Mouse (Mus musculus) heart, embryonic 10.5 days (tissue): ENCODE results near the gene Spdya. TPM values are rescaled to one million over a fixed set of nuclear protein-coding genes. Genes with fewer than 3 reads are reported as not detected.
"Not testable (repeated sequence)": the region's sequence is repeated elsewhere in the genome, so short reads cannot be mapped to it uniquely, and the experiment has no call there.

ENCODE experiments used
- DNase-seq: peaks from one replicate; pipeline ENCODE4 v3.0.0-alpha.2; 2017; ENCODE audit warnings: low spot score
- H3K27ac ChIP-seq: fragments of 300-500 bp; sonication (generic); 2 replicates; pipeline ENCODE4 v1.5.1; 2016; ENCODE audit warnings: mild to moderate bottlenecking
- H3K27me3 ChIP-seq: fragments of 300-500 bp; sonication (generic); 2 replicates; pipeline ENCODE4 v1.6.1; 2016; ENCODE audit warnings: mild to moderate bottlenecking; ENCODE audit not compliant: poor library complexity, insufficient read depth, severe bottlenecking
- H3K36me3 ChIP-seq: fragments of 300-500 bp; sonication (generic); 2 replicates; pipeline ENCODE4 v1.6.1; 2016; ENCODE audit warnings: mild to moderate bottlenecking, moderate library complexity
- H3K4me1 ChIP-seq: fragments of 300-500 bp; sonication (generic); 2 replicates; pipeline ENCODE4 v1.6.1; 2016; ENCODE audit warnings: mild to moderate bottlenecking
- H3K4me3 ChIP-seq: fragments of 300-500 bp; sonication (generic); 2 replicates; pipeline ENCODE4 v1.5.1; 2016; ENCODE audit warnings: mild to moderate bottlenecking, moderate library complexity
- H3K9me3 ChIP-seq: fragments of 300-500 bp; sonication (generic); 2 replicates; pipeline ENCODE4 v1.6.1; 2016; ENCODE audit warnings: mild to moderate bottlenecking, moderate library complexity
- WGBS: fragments of 180-500 bp; shearing (Covaris S2); methylation state at CpG from one replicate; pipeline ENCODE4 v1.1.7; 2016; 5-methylcytosine and 5-hydroxymethylcytosine counted together
- polyA plus RNA-seq: library from polyadenylated mRNA; unstranded; fragments of >200 nt; fragmentation: Nextera tagmentation; extraction: Ambion mirVana; gene quantifications from 2 replicates; pipeline ENCODE4 v1.2.1, GENCODE M21; 2016

Gene Spdya
- polyA plus RNA-seq, 1 experiment from 2014 or later = 0.57 TPM

DNA sequence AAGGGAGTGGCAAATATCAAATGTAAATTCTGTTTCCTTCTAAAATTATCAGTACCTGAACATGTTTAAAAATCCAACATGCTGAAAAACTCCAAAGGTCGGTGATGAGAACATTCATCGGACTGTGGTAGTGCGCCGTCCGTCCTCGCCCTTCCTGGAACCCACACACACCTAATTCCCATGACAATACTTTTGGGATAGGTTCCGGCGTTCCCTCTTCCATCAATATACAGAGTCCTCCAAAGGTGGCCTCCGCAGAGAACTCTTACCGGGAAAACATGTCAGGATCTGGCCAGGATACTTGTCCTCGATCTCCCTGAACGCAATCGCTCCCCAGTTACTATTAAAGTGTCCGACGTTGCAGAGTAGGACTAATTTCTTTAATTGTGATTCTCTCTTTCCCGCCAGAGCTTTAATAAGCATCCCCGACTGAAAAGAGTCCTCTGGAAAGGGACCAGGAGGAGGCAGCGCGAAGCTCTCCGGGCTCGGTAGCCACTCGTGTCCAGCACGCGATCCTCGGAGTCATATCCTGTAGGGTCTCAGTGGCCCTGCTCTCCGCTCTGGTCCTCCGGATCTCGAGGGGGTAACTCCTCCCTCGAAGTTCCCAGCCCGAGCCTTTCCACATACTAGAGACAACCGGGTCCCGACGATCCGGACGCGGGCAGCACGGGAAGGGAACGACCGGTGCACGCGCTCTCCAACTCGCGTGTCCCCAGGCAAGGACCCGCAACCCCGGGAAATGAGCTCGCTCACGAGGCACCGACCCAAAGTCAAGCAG is 46.2 kb downstream of the Spdya start:
- peak overlapping the region; percentile 86 for H3K4me3 ChIP-seq
- H3K4me1 ChIP-seq = peaks cover 15% of the 10 kb centered on the region
- H3K27me3 ChIP-seq = 0 out of 2 replicates have a peak, but pooled peaks cover 4% of the 10 kb centered on the region
- H3K27ac ChIP-seq = peak overlapping the region; percentile 92
- under 1% methylated on average over 48 of the region's 48 CpGs for WGBS
- DNase-seq = no peak
- H3K9me3 ChIP-seq = no peaks in the 10 kb centered on the region
- peaks cover 2% of the 10 kb centered on the region; the same call in 1 of the 2 replicates for H3K36me3 ChIP-seq

DNA sequence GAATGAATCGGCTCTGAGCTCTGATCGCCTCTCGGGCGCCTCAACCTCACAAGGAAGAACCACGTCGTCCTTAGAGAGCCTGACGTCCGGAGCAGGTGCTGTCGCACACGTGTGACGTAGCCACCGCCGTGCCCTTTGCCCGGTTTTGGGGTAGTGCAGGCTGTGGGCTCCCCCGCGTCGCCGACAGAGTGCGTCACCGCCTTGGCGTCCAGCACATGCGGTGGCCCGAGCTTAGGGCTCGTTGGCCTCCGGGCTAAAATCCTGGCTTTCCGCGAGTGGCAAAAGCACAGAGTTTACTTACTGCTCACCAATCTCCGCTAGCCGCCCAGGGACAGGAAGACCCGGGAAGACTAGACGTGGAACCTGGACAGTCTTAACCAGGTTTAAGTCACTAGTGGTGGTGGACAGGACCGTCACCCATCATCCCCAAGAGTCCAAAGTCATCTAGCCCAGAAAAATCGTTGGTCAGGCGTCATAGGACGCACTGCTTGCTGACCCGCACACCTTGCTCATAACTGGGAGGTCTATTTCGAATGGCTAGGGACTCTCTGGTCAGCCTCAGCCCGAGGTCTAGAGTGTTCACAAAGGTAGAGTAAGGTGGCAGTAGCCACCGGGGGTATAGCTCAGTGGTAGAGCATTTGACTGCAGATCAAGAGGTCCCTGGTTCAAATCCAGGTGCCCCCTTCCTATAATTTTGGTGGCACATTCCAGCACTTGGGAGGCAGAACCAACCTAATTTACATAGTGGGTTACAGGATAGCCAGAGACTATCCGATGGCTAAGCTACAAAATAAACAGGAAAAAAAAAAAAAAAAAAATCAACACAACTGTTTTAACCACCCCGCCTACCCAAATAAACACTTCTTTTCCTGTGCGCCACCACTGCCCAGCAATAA is 47.0 kb downstream of the Spdya start:
- Histone ChIP-seq H3K27me3 (0 out of 2 replicates have a peak, but pooled peaks cover 4% of the 10 kb centered on the region), H3K36me3 (no peaks in the 10 kb centered on the region), H3K4me1 (peaks cover 15% of the 10 kb centered on the region), H3K27ac (peak overlapping the region; percentile 92), H3K9me3 (no peaks in the 10 kb centered on the region), H3K4me3 (peak overlapping the region; percentile 86)
- WGBS = 6% methylated on average over 42 of the region's 42 CpGs
- DNase-seq = peak; percentile 97

DNA sequence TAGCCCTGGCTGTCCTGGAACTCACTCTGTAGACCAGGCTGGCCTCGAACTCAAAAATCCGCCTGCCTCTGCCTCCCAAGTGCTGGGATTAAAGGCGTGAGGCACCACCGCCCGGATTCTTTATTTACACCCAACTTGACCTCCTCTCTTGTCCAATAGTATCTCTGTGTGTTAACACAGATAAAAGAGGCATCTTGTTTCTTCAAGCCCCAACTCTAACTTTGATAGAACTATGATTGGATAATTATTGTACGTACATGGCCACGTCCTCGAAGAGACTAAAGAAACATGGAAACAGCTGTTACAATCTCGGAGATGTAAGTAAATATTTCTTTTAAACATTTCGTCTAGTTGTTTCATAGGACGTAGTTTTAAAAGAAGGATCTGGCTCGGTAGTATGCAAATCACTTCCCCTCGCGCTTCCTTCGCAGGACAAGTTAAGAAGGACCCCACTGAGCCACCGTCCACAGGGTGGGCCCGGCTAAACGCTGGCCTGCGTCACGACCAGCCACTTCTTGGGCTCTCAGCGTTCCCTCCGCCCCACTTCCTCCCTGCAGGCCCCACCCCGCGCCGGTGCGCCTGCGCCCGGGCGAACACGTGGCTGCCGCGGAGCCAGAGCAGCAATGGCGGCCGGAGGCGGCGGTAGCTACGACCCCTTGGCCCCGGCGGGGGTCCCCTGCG is 63.9 kb downstream of the Spdya start, which contains the start of gene Wdr43:
TSS of gene Wdr43 (plus strand) at position 258 of the 681 bp plus-strand sequence.
- 4% methylated on average over 40 of the region's 40 CpGs for WGBS
- H3K4me1 ChIP-seq = peaks cover 13% of the 10 kb centered on the region; the same call in 1 of the 2 replicates

DNA sequence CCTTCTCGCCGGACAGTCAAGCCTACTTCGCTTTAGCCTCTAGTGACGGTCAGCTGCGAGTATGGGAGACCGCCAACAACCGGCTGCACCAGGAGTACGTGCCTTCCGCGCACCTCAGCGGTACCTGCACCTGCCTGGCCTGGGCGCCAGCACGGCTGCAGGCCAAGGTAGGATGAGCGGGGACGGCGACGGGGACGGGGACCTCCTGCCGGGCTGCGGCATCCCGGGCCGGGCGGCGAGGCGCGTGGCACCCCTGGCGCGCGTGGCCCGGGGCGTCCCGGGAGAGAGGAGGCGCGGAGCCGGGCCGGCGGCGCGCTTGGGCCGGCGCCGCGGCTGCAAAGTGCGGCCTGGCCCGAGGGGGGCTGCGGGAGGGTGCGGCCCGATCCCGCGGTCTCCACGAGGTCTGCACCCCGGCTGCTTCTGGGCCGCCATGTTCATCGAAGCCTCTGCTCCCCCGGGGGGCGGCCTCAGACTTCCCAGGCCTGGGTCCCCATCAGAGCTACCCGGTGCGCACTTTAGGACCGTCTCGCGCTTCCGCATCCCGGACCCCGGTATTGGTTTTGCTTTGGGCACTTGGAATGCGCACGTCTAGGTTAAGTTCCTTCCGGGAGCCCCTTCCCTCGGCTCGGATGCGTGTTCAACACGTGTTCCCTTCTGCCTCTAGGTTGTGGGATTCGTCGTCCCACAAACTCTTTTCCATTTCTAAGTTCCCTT is 64.6 kb downstream of the Spdya start:
- Histone ChIP-seq H3K4me1 (peaks cover 13% of the 10 kb centered on the region; the same call in 1 of the 2 replicates), H3K36me3 (peaks cover 20% of the 10 kb centered on the region; the same call in 1 of the 2 replicates), H3K4me3 (peak overlapping the region; percentile 100), H3K27me3 (no peaks in the 10 kb centered on the region), H3K9me3 (no peaks in the 10 kb centered on the region), H3K27ac (peak overlapping the region; percentile 97)
- DNase-seq = peak; percentile 82
- WGBS = under 1% methylated on average over 71 of the region's 73 CpGs

More for the DNA sequence above, 63.9 kb downstream of the Spdya start, which contains the start of gene Wdr43:
- no peaks in the 10 kb centered on the region for H3K27me3 ChIP-seq
- peak within 1 kb of the TSS; percentile 97 for H3K27ac ChIP-seq
- DNase-seq = peak; percentile 98
- no peaks in the 10 kb centered on the region for H3K9me3 ChIP-seq
- peaks cover 20% of the 10 kb centered on the region; the same call in 1 of the 2 replicates for H3K36me3 ChIP-seq
- peak within 1 kb of the TSS; percentile 100 for H3K4me3 ChIP-seq

DNA sequence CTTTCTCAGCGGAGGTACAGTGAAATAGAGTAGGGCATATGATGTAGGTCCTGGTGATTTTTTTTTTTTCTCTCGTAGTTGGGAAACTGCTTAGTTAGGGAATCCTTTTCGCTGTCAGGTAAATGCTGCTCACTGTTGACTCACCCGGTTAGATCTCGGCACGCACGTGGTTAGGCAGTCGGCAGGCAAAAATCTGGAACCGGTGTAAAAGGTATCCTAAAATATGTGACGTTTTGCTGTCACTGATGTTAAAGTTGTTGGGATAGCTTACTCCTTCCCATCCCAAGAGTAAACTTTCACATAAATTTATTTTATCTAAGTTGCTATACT is 65.1 kb downstream of the Spdya start:
- DNase-seq = no peak
- under 1% methylated on average over 10 of the region's 10 CpGs for WGBS
- peak overlapping the region; percentile 97 for H3K27ac ChIP-seq
- H3K4me3 ChIP-seq = peak overlapping the region; percentile 100
- no peaks in the 10 kb centered on the region for H3K27me3 ChIP-seq
- peaks cover 13% of the 10 kb centered on the region; the same call in 1 of the 2 replicates for H3K4me1 ChIP-seq
- H3K9me3 ChIP-seq = no peaks in the 10 kb centered on the region
- H3K36me3 ChIP-seq = peaks cover 20% of the 10 kb centered on the region; the same call in 1 of the 2 replicates

DNA sequence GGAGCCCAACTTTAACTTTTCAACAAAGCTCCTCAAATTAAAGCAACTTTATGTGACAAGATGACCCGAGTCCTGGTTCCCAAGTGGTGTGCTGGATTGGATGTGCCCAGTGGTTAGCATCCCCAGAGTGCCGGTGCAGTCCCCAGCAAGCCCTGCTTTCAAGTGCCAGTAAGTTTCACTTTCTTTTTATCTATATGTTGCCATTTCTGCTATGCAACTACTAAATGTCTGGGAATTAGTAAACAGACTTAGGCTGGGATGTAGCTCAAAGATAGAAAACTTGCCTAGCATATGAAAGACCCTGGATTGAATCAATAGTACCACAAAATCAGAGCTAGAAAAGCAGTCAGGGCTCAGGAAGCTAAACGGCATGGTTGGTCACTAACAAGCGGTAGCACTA is 66.1 kb downstream of the Spdya start:
- H3K27ac ChIP-seq = no peak overlapping the region
- WGBS = 64% methylated on average over 4 of the region's 4 CpGs
- no peak for DNase-seq
- peaks cover 20% of the 10 kb centered on the region; the same call in 1 of the 2 replicates for H3K36me3 ChIP-seq
- H3K27me3 ChIP-seq = no peaks in the 10 kb centered on the region
- no peaks in the 10 kb centered on the region for H3K9me3 ChIP-seq
- H3K4me1 ChIP-seq = peaks cover 13% of the 10 kb centered on the region; the same call in 1 of the 2 replicates
- H3K4me3 ChIP-seq = peak overlapping the region; percentile 100

DNA sequence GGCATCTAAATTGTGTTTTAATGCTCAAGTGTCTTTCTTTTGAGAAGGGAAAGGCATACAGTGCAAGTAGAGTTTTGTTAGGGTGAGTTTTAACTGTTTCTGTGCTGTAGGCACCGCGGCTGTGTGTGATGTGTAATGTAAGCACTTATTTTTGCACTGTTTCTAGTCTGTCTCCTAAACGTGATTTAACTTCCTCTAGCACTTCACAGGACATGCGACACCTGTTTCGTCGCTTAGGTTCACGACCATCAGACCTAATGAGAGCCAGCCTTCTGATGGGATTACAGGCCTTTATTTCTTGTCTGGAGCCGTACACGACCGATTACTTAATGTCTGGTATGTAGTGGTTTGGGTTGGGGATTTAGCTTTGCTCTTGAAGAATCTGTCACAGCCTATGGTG is 79.9 kb downstream of the Spdya start:
- Histone ChIP-seq H3K4me1 (no peaks in the 10 kb centered on the region), H3K36me3 (peaks cover 90% of the 10 kb centered on the region), H3K27me3 (no peaks in the 10 kb centered on the region), H3K4me3 (no peak overlapping the region), H3K27ac (no peak overlapping the region), H3K9me3 (no peaks in the 10 kb centered on the region)
- peak; percentile 63 for DNase-seq
- 91% methylated on average over 10 of the region's 10 CpGs for WGBS

DNA sequence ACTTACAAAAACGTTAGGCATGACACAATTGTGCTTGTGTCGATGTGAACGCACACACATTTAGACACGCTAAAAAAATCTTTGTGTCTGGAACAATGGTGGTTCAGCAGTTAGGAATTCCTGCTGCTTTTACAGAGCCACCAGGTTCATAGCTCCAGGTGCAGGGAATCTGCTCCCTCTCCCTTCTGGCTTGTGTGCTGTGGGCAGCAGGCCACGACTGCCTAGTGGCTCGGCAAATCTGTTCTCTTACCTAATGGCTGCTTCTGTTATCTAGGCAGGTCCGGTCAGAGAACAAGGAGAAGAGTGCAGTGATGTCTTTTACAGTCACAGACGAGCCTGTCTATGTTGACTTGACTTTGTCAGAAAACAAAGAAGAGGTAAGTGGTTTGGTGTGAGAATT is 81.5 kb downstream of the Spdya start:
- no peaks in the 10 kb centered on the region for H3K27me3 ChIP-seq
- 84% methylated on average over 8 of the region's 8 CpGs for WGBS

DNA sequence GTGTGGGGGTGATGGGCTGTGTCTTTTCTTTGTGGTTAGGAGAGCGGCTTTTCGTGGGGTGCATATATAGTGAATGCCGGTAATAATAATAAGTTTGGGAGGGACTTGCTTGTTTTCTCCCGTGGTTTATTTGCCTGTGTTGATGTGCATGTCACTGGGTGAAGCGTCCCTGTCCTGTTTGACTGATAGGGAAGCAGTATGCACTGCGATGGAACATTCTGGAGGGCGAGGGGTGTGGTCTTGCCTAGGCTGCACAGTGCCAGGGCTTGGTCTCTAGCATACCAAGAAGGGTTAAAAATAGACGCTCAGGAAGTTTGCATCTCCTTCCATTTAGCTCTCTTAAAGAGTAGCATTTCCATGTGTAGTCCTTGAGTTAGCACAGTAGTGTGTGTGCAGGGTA is 84.9 kb downstream of the Spdya start:
- no peaks in the 10 kb centered on the region for H3K27me3 ChIP-seq
- no peak overlapping the region for H3K4me3 ChIP-seq
- 88% methylated on average over 8 of the region's 8 CpGs for WGBS
- peak; percentile 62 for DNase-seq
- H3K36me3 ChIP-seq = peaks cover 96% of the 10 kb centered on the region
- no peaks in the 10 kb centered on the region for H3K4me1 ChIP-seq
- no peak overlapping the region for H3K27ac ChIP-seq
- H3K9me3 ChIP-seq = no peaks in the 10 kb centered on the region

More for the DNA sequence above, 81.5 kb downstream of the Spdya start:
- Histone ChIP-seq H3K36me3 (peaks cover 90% of the 10 kb centered on the region), H3K4me3 (no peak overlapping the region), H3K27ac (no peak overlapping the region), H3K9me3 (no peaks in the 10 kb centered on the region), H3K4me1 (no peaks in the 10 kb centered on the region)
- no peak for DNase-seq

DNA sequence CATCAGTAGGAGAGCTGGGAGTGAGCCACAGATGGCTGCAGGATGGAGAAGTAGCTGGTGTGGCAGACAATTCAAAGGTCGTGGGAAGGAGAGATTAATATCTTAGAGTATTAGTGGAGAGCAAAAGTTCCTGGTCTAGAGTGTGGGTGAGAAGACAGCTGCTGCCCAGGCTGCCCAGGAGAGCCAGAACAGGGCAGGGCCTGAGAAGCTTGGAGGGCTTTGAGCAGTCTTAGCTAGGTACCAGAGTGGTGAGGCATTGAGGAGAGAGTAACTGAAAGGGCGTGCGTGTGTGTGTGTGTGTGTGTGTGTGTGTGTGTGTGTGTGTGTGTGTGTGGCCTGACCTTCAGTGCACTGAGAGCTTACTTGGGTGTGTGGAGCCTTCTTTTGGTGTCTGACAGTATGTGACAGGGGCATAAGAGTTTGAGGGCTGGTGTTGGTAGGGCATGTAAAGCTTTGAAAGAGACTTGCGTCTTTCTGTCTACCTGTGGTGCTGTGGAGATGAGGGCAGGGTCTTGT is 85.9 kb downstream of the Spdya start:
- Histone ChIP-seq H3K4me1 (no peaks in the 10 kb centered on the region), H3K36me3 (peaks cover 98% of the 10 kb centered on the region), H3K4me3 (no peak overlapping the region), H3K27ac (no peak overlapping the region), H3K9me3 (no peaks in the 10 kb centered on the region), H3K27me3 (no peaks in the 10 kb centered on the region)
- peak; percentile 65 for DNase-seq
- 85% methylated on average over 4 of the region's 4 CpGs for WGBS

DNA sequence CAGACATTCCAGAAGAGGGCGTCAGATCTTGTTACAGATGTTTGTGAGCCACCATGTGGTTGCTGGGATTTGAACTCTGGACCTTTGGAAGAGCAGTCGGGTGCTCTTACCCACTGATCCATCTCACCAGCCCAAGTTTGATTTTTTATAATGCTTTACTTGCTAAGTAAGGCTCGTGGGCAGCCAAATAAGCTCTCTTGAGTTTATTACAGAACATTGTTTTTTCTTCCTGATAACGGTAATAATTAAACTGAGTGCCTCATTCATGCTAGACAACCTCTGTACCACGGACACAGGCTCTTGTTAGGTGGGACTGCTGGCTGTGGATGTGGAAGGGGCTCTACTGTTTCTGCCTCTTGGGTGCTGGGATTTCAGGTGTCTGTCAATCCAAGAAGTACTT is 87.2 kb downstream of the Spdya start:
- H3K4me3 ChIP-seq, H3K27ac ChIP-seq, H3K27me3 ChIP-seq, H3K4me1 ChIP-seq, H3K9me3 ChIP-seq: not testable (repeated sequence)
- WGBS = 83% methylated on average over 5 of the region's 5 CpGs
- H3K36me3 ChIP-seq = peaks cover 96% of the 10 kb centered on the region
- DNase-seq = peak; percentile 11
